Mouse (Mus musculus) neural tube, embryonic 12.5 days (tissue): ENCODE measurements around the gene Tmem200a. TPM values are rescaled to one million over a fixed set of nuclear protein-coding genes. Genes with fewer than 3 reads are reported as not detected.

Experiments
- ATAC-seq: fragments of 200-750 bp; cut with Nextera tagmentation; 2 replicates; pipeline ENCODE4 v1.8.0; 2017; ENCODE audit warnings: low read depth, mild to moderate bottlenecking, moderate TSS enrichment, moderate library complexity; ENCODE audit not compliant: low FRiP score
- H3K27ac ChIP-seq: fragments of 300-500 bp; sonication (generic); 2 replicates; pipeline ENCODE4 v1.5.1; 2016
- H3K27me3 ChIP-seq: fragments of 300-500 bp; sonication (generic); replicated peaks from 2 replicates; pipeline ENCODE4 v1.6.1; 2016; ENCODE audit warnings: mild to moderate bottlenecking
- H3K36me3 ChIP-seq: fragments of 300-500 bp; sonication (generic); 2 replicates; pipeline ENCODE4 v1.6.1; 2016; ENCODE audit warnings: mild to moderate bottlenecking
- H3K4me1 ChIP-seq: fragments of 300-500 bp; sonication (generic); 2 replicates; pipeline ENCODE4 v1.6.1; 2016
- H3K4me2 ChIP-seq: fragments of 300-500 bp; sonication (generic); replicated peaks from 2 replicates; pipeline ENCODE4 v1.6.1; 2016; ENCODE audit warnings: mild to moderate bottlenecking
- H3K4me3 ChIP-seq: fragments of 300-500 bp; sonication (generic); 2 replicates; pipeline ENCODE4 v1.5.1; 2016
- H3K9ac ChIP-seq: fragments of 300-500 bp; sonication (generic); 2 replicates; pipeline ENCODE4 v1.6.1; 2016; ENCODE audit warnings: mild to moderate bottlenecking
- H3K9me3 ChIP-seq: fragments of 300-500 bp; sonication (generic); 2 replicates; pipeline ENCODE4 v1.6.1; 2016; ENCODE audit warnings: mild to moderate bottlenecking
- WGBS: fragments of 180-500 bp; shearing (Covaris S2); methylation state at CpG from one replicate; pipeline ENCODE4 v1.1.7; 2016; 5-methylcytosine and 5-hydroxymethylcytosine counted together
- polyA plus RNA-seq: library from polyadenylated mRNA; unstranded; fragments of >200 nt; fragmentation: Nextera tagmentation; extraction: Ambion mirVana; gene quantifications from 2 replicates; pipeline ENCODE4 v1.2.1, GENCODE M21; 2016

The Tmem200a gene
- polyA plus RNA-seq, 1 experiment from 2014 or later, result 18.5 TPM

- no peak for ATAC-seq
- H3K36me3 ChIP-seq, result no peaks in the 10 kb centered on the region
- H3K9me3 ChIP-seq, result no peaks in the 10 kb centered on the region
- no peak overlapping the region for H3K27ac ChIP-seq
- H3K9ac ChIP-seq, result no peak overlapping the region
- WGBS, result 41% methylated on average over 3 of the region's 3 CpGs
- no peak overlapping the region for H3K4me2 ChIP-seq
- no peaks in the 10 kb centered on the region; the same call in 1 of the 2 replicates for H3K4me1 ChIP-seq
- no peaks in the 10 kb centered on the region for H3K27me3 ChIP-seq
- H3K4me3 ChIP-seq, result no peak overlapping the region
These were observed 119.8 kb downstream of the Tmem200a start for GRCm38 (mm10) chr10:25958762-25959753.

- Histone ChIP-seq H3K4me2 (no peak overlapping the region), H3K27me3 (no peaks in the 10 kb centered on the region), H3K4me1 (no peaks in the 10 kb centered on the region; the same call in 1 of the 2 replicates), H3K9me3 (no peaks in the 10 kb centered on the region), H3K9ac (no peak overlapping the region), H3K27ac (no peak overlapping the region), H3K4me3 (no peak overlapping the region), H3K36me3 (no peaks in the 10 kb centered on the region)
- WGBS, result 53% methylated on average over 3 of the region's 3 CpGs
- ATAC-seq, result no peak
These were observed 124.1 kb downstream of the Tmem200a start for GRCm38 (mm10) chr10:25954641-25955228.

DNA sequence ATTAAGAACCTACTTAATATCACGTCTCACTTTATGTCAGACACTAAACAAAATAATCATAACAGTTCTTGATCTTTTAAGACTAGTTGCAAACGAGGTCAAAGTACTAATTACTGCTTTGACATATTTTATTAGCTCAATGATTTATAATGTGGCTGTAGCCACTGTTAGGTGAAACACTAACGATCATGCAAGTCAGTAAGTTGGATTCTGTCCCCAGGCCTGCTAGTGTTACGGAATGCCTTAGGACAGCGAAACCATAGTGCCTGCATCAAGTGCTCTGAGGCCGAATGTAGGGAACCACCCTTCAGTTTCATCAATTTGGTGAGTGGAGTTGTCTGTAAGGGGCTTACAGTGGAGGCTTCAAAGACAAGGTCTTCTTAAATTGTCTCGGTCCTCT is 126.0 kb downstream of the Tmem200a start:
- Histone ChIP-seq H3K27ac (no peak overlapping the region), H3K9me3 (no peaks in the 10 kb centered on the region), H3K9ac (no peak overlapping the region), H3K4me2 (no peak overlapping the region), H3K4me3 (no peak overlapping the region), H3K27me3 (no peaks in the 10 kb centered on the region), H3K36me3 (no peaks in the 10 kb centered on the region), H3K4me1 (no peaks in the 10 kb centered on the region)
- WGBS, result 65% methylated on average over 7 of the region's 7 CpGs
- no peak for ATAC-seq

- H3K27ac ChIP-seq, result no peak overlapping the region
- WGBS, result 85% methylated on average over 6 of the region's 6 CpGs
- ATAC-seq, result no peak
These were observed 126.7 kb downstream of the Tmem200a start for GRCm38 (mm10) chr10:25952150-25952549.

GRCm38 (mm10) chr10:25945866-25946265 is 133.0 kb downstream of the Tmem200a start:
- Histone ChIP-seq H3K27me3 (no peaks in the 10 kb centered on the region), H3K4me2 (no peak overlapping the region), H3K9me3 (no peaks in the 10 kb centered on the region), H3K36me3 (no peaks in the 10 kb centered on the region), H3K27ac (no peak overlapping the region), H3K4me1 (no peaks in the 10 kb centered on the region), H3K4me3 (no peak overlapping the region), H3K9ac (no peak overlapping the region)
- 79% methylated on average over 2 of the region's 2 CpGs for WGBS
- no peak for ATAC-seq

More at GRCm38 (mm10) chr10:25952150-25952549, 126.7 kb downstream of the Tmem200a start:
- H3K9me3 ChIP-seq, result no peaks in the 10 kb centered on the region
- H3K9ac ChIP-seq, result no peak overlapping the region
- no peaks in the 10 kb centered on the region for H3K27me3 ChIP-seq
- no peak overlapping the region for H3K4me3 ChIP-seq
- no peaks in the 10 kb centered on the region for H3K4me1 ChIP-seq
- no peak overlapping the region for H3K4me2 ChIP-seq
- H3K36me3 ChIP-seq, result no peaks in the 10 kb centered on the region

GRCm38 (mm10) chr10:25944641-25945040 is 134.2 kb downstream of the Tmem200a start:
- Histone ChIP-seq H3K4me3 (no peak overlapping the region), H3K27me3 (no peaks in the 10 kb centered on the region), H3K9ac (no peak overlapping the region), H3K9me3 (no peaks in the 10 kb centered on the region), H3K27ac (no peak overlapping the region), H3K4me1 (no peaks in the 10 kb centered on the region), H3K4me2 (no peak overlapping the region), H3K36me3 (no peaks in the 10 kb centered on the region)
- ATAC-seq, result no peak
- WGBS, result 32% methylated on average over 2 of the region's 2 CpGs

DNA sequence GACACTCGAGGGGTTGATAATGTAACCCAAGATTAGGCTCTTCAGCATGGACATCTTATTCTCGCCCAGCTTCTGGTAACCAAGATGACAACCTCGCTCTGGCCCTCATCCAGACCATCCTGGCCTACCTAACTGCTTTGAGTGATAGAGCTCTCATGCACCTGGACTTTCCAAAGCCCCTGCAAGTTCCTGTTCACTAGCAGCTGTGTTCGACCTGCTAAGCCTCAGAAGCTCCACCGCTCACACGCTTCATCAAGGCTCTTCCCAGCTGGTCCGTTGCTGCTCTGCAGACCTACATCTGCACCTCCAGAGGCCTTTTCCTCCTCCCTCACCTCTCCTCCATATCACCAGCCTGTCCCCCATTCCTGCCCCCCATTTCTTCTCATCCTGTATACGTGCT is 147.1 kb downstream of the Tmem200a start:
- Histone ChIP-seq H3K27me3 (no peaks in the 10 kb centered on the region), H3K9me3 (no peaks in the 10 kb centered on the region), H3K27ac (no peak overlapping the region), H3K4me2 (no peak overlapping the region), H3K36me3 (no peaks in the 10 kb centered on the region), H3K4me3 (no peak overlapping the region), H3K4me1 (peaks cover 18% of the 10 kb centered on the region), H3K9ac (no peak overlapping the region)
- WGBS, result 92% methylated on average over 8 of the region's 8 CpGs
- no peak for ATAC-seq

GRCm38 (mm10) chr10:25929401-25930150 is 149.3 kb downstream of the Tmem200a start:
- Histone ChIP-seq H3K4me2 (peak overlapping the region; percentile 16; the same call in 1 of the 2 replicates), H3K36me3 (no peaks in the 10 kb centered on the region), H3K4me3 (no peak overlapping the region), H3K4me1 (peaks cover 18% of the 10 kb centered on the region), H3K27me3 (no peaks in the 10 kb centered on the region), H3K9ac (no peak overlapping the region), H3K9me3 (no peaks in the 10 kb centered on the region), H3K27ac (no peak overlapping the region)
- peak; percentile 43 for ATAC-seq
- 48% methylated on average over 12 of the region's 12 CpGs for WGBS

- Histone ChIP-seq H3K9ac (no peak overlapping the region; the same call in 1 of the 2 replicates), H3K4me3 (no peak overlapping the region), H3K27ac (no peak overlapping the region), H3K4me2 (no peak overlapping the region), H3K9me3 (no peaks in the 10 kb centered on the region), H3K4me1 (peaks cover 18% of the 10 kb centered on the region), H3K36me3 (no peaks in the 10 kb centered on the region), H3K27me3 (no peaks in the 10 kb centered on the region)
- WGBS, result 35% methylated on average over 8 of the region's 8 CpGs
- ATAC-seq, result peak; percentile 48; the same call in 1 of the 2 replicates
These were observed 149.9 kb downstream of the Tmem200a start for GRCm38 (mm10) chr10:25928861-25929368.

- peaks cover 18% of the 10 kb centered on the region for H3K4me1 ChIP-seq
- whole genome bisulfite sequencing, result 29% methylated on average over 3 of the region's 3 CpGs
- no peak overlapping the region for H3K27ac ChIP-seq
- ATAC-seq, result no peak
- H3K9ac ChIP-seq, result no peak overlapping the region
- no peak overlapping the region for H3K4me2 ChIP-seq
- H3K4me3 ChIP-seq, result no peak overlapping the region
- no peaks in the 10 kb centered on the region for H3K36me3 ChIP-seq
- H3K9me3 ChIP-seq, result no peaks in the 10 kb centered on the region
- H3K27me3 ChIP-seq, result no peaks in the 10 kb centered on the region
These were observed 150.4 kb downstream of the Tmem200a start for GRCm38 (mm10) chr10:25928448-25928786.

GRCm38 (mm10) chr10:25927553-25928447 is 151.1 kb downstream of the Tmem200a start:
- WGBS, result 46% methylated on average over 11 of the region's 11 CpGs
- H3K4me3 ChIP-seq, result no peak overlapping the region

More at GRCm38 (mm10) chr10:25927553-25928447, 151.1 kb downstream of the Tmem200a start:
- H3K4me2 ChIP-seq, result no peak overlapping the region
- peaks cover 18% of the 10 kb centered on the region for H3K4me1 ChIP-seq
- H3K27me3 ChIP-seq, result no peaks in the 10 kb centered on the region
- H3K27ac ChIP-seq, result no peak overlapping the region
- ATAC-seq, result no peak
- no peak overlapping the region for H3K9ac ChIP-seq
- no peaks in the 10 kb centered on the region for H3K36me3 ChIP-seq
- no peaks in the 10 kb centered on the region for H3K9me3 ChIP-seq
